Mouse (Mus musculus) hindbrain, embryonic 15.5 days (tissue): ENCODE measurements around the gene Cxcl10. TPM values are rescaled to one million over a fixed set of nuclear protein-coding genes. Genes with fewer than 3 reads are reported as not detected.
A peak's percentile ranks its signal among the peaks of the same experiment; 100 is the strongest.

ENCODE experiments used
- ATAC-seq: fragments of 200-750 bp; cut with Nextera tagmentation; 2 replicates; pipeline ENCODE4 v1.8.0; 2017; ENCODE audit warnings: low read depth, moderate number of reproducible peaks, moderate TSS enrichment; ENCODE audit not compliant: low FRiP score
- H3K27ac ChIP-seq: fragments of 300-500 bp; sonication (generic); replicated peaks from 2 replicates; pipeline ENCODE4 v1.5.1; 2015; ENCODE audit warnings: mild to moderate bottlenecking, inconsistent platforms
- H3K27me3 ChIP-seq: fragments of 300-500 bp; sonication (generic); 2 replicates; pipeline ENCODE4 v1.6.1; 2015; ENCODE audit warnings: control low read depth, inconsistent platforms
- H3K36me3 ChIP-seq: fragments of 300-500 bp; sonication (generic); 2 replicates; pipeline ENCODE4 v1.6.1; 2015; ENCODE audit warnings: control low read depth, inconsistent platforms
- H3K4me1 ChIP-seq: fragments of 300-500 bp; sonication (generic); replicated peaks from 2 replicates; pipeline ENCODE4 v1.6.1; 2015; ENCODE audit warnings: control low read depth, inconsistent platforms
- H3K4me2 ChIP-seq: fragments of 300-500 bp; sonication (generic); 2 replicates; pipeline ENCODE4 v1.6.1; 2015; ENCODE audit warnings: moderate library complexity, mild to moderate bottlenecking, inconsistent platforms
- H3K4me3 ChIP-seq: fragments of 300-500 bp; sonication (generic); 2 replicates; pipeline ENCODE4 v1.5.1; 2015; ENCODE audit warnings: mild to moderate bottlenecking, inconsistent platforms
- H3K9ac ChIP-seq: fragments of 300-500 bp; sonication (generic); 2 replicates; pipeline ENCODE4 v1.6.1; 2015; ENCODE audit warnings: inconsistent platforms
- H3K9me3 ChIP-seq: fragments of 300-500 bp; sonication (generic); 2 replicates; pipeline ENCODE4 v1.6.1; 2016; ENCODE audit warnings: control low read depth, inconsistent platforms
- WGBS: fragments of 180-500 bp; shearing (Covaris S2); methylation state at CpG from one replicate; pipeline ENCODE4 v1.1.7; 2015; 5-methylcytosine and 5-hydroxymethylcytosine counted together
- polyA plus RNA-seq: library from polyadenylated mRNA; unstranded; fragments of >200 nt; fragmentation: Nextera tagmentation; extraction: Ambion mirVana; gene quantifications from 2 replicates; pipeline ENCODE4 v1.2.1, GENCODE M21; 2015

Gene Cxcl10
- polyA plus RNA-seq, 1 experiment from 2014 or later, result 0.36 TPM

DNA sequence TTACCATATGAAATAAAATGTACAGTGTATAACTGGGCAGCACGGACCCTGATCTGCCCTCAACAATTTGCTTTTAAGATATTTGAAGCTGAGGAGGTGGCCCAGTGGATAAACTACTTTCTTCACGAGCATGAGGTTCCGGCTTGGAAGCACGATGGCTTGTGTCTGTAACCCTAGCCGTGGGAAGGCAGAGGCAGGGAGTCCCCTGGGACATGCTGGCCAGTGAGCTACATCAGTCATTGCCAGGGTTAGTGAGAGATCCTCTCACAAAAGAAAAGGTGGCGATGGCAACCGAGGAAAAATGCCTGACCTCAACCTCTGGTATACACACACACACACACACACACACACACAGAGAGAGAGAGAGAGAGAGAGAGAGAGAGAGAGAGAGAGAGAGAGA lies 35.1 kb upstream of the Cxcl10 start:
- Histone ChIP-seq H3K9me3 (no peaks in the 10 kb centered on the region), H3K4me2 (no peak overlapping the region), H3K27ac (no peak overlapping the region), H3K9ac (no peak overlapping the region), H3K4me1 (no peaks in the 10 kb centered on the region), H3K27me3 (0 out of 2 replicates have a peak, but pooled peaks cover 3% of the 10 kb centered on the region), H3K4me3 (no peak overlapping the region), H3K36me3 (no peaks in the 10 kb centered on the region)
- ATAC-seq, result no peak
- 38% methylated on average over 7 of the region's 7 CpGs for WGBS

DNA sequence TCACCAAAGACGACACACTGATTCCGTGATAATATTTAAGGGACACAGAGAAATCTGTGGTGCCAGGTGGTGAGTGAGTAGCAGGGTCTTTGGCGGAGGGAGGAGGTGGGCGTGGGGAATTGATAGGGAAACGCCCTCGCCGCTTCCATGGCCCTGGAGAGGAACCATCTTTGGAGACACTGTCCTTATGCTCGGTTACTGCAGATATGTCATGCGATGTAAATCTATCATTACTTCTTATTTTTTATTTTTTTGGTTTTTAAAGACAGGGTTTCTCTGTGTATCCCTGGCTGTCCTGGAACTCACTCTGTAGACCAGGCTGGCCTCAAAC lies 33.6 kb upstream of the Cxcl10 start:
- H3K27ac ChIP-seq, result no peak overlapping the region
- H3K4me1 ChIP-seq, result no peaks in the 10 kb centered on the region
- ATAC-seq, result no peak; the same call in 1 of the 2 replicates
- H3K4me2 ChIP-seq, result no peak overlapping the region
- WGBS, result 61% methylated on average over 9 of the region's 9 CpGs
- no peak overlapping the region for H3K9ac ChIP-seq
- no peak overlapping the region for H3K4me3 ChIP-seq
- 0 out of 2 replicates have a peak, but pooled peaks cover 3% of the 10 kb centered on the region for H3K27me3 ChIP-seq
- no peaks in the 10 kb centered on the region for H3K9me3 ChIP-seq
- H3K36me3 ChIP-seq, result no peaks in the 10 kb centered on the region

DNA sequence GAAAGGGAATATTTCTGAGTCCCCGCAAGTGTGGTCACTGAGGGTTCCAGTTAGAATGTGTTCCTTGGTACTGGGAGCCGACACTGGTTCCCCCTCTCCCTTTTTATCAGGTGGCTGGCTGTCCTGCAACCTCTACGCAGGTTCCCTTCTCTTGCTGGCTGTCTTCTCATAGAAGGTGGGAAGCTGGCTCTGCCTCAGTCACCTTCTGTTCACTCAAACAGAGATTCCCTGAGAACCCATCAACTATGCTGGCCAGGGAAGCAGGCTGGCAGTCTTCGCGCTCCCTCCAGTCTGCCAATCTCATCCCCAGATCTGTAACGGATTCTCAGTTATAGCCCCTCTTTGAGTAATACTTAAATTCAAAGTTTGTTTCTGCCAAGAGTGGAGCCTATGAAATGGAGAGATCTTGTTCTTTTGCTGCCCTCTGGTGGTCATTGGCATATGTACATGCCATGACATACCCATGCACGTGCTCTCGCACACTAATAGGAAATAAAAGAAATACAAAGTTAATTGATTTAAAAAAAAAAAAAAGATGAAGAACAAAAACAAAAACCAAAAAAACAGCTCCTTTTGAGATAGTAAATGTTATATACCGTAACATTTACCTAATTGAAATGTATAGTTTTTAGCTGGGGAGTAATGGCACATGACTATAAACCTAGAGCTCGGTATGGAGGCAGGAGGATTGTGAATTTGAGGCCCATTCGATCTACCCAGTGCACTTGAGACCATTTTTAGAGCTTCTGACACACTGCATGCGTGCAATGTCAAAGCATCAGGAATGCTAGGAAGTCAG lies 33.1 kb upstream of the Cxcl10 start:
- Histone ChIP-seq H3K4me1 (no peaks in the 10 kb centered on the region), H3K27ac (no peak overlapping the region), H3K4me3 (no peak overlapping the region), H3K9ac (no peak overlapping the region), H3K36me3 (no peaks in the 10 kb centered on the region), H3K4me2 (no peak overlapping the region), H3K27me3 (0 out of 2 replicates have a peak, but pooled peaks cover 3% of the 10 kb centered on the region), H3K9me3 (no peaks in the 10 kb centered on the region)
- ATAC-seq, result peak; percentile 91
- 39% methylated on average over 12 of the region's 12 CpGs for WGBS

DNA sequence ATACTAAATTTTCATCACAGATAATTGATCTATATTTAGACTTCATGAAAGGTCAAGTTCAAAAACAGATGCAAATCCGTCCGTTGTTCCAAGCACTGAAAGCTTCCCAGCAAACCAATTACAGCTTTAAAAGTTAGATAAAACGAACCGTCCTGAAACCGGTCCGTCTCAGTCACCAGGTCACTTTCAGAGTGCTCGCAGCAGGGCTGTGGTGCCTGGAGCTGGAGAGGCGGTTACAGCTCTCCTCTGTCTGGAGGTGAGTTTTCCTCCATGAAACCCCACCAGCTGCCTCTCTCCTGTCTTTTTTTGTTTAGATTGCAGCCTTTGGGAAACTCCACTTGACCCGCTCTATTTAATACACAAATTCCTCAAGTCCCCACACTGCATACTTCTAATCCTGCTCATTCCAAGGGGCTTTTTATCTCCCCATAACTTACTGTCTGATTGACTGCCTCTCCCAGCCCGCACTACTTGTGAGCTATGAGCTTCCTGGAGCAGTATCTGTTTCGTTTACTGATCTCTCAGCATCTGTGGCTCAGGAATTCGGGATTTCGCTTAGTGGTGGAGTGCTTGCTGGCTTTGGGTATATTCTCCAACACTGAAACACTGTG lies 28.2 kb upstream of the Cxcl10 start:
- no peak overlapping the region for H3K9ac ChIP-seq
- WGBS, result 59% methylated on average over 13 of the region's 13 CpGs
- H3K4me3 ChIP-seq, result no peak overlapping the region
- no peaks in the 10 kb centered on the region for H3K36me3 ChIP-seq
- ATAC-seq, result no peak
- no peak overlapping the region for H3K4me2 ChIP-seq
- no peaks in the 10 kb centered on the region for H3K27me3 ChIP-seq
- H3K27ac ChIP-seq, result no peak overlapping the region
- H3K9me3 ChIP-seq, result no peaks in the 10 kb centered on the region
- no peaks in the 10 kb centered on the region for H3K4me1 ChIP-seq

DNA sequence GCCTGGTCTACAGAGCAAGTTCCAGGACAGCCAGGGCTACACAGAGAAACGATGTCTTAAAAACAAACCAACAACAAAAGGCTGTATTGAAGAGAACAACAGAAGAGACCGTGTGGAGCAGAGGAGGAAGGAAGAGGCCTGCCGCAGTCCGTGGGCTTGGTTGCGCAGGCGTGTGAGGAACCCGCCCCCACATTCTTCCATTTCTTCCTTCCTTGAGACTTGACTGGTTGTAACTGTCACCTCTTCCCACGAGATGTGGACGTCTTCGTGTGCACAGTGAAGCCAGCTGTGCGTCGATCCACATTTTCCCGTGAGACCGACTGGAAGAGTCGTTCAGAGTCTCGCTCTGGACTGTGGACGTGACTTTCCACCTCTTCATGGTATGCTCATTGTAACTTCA lies 26.7 kb upstream of the Cxcl10 start:
- H3K27ac ChIP-seq, result no peak overlapping the region
- no peaks in the 10 kb centered on the region for H3K36me3 ChIP-seq
- no peaks in the 10 kb centered on the region for H3K9me3 ChIP-seq
- H3K4me2 ChIP-seq, result no peak overlapping the region
- H3K9ac ChIP-seq, result no peak overlapping the region
- no peaks in the 10 kb centered on the region for H3K27me3 ChIP-seq
- H3K4me1 ChIP-seq, result no peaks in the 10 kb centered on the region
- H3K4me3 ChIP-seq, result no peak overlapping the region
- no peak for ATAC-seq
- whole genome bisulfite sequencing, result 83% methylated on average over 17 of the region's 17 CpGs

DNA sequence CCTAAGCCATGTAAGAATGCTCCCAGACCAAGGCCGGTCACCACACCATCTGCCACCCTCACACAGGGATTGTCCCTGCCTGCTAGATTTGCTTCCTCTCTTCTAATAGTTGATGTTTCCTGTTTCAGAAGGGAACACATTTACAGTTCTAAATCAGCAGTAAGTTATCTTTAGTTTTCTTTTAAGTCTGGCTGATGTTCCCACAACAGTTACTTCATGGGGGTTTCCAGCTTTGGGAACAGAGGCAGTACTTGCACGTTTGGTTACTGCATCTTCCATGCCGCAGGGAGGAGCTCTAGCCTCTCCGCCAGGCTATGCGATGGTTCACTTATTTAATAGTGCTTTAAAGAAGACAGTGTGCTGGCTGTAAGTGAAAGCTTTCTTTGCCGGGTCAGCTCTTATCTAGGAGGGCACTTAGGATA lies 26.0 kb upstream of the Cxcl10 start:
- H3K9me3 ChIP-seq, result no peaks in the 10 kb centered on the region
- H3K36me3 ChIP-seq, result no peaks in the 10 kb centered on the region
- no peak overlapping the region for H3K9ac ChIP-seq
- ATAC-seq, result no peak
- 61% methylated on average over 6 of the region's 6 CpGs for WGBS
- H3K27me3 ChIP-seq, result no peaks in the 10 kb centered on the region
- no peaks in the 10 kb centered on the region for H3K4me1 ChIP-seq
- H3K4me3 ChIP-seq, result no peak overlapping the region
- no peak overlapping the region for H3K27ac ChIP-seq
- H3K4me2 ChIP-seq, result no peak overlapping the region

DNA sequence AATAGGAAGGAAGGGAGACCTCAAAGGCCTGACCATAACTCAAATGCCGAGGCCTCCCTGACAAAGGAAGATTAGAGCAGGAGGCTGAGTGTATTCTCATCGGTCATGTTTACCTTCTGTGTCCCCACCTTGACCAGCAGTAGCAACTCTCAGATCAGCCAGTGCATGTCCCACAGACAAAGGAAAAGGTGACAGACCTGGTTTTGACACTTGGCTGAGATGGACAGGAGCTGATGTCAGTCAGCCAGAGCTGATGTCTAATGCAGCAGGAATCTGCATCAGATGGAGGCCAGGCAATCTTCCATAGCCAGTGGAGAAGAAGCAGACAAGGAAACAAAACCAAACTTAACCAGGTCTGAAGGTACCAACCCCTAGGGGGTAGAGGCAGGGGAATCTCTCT lies 23.9 kb upstream of the Cxcl10 start:
- 92% methylated on average over 2 of the region's 2 CpGs for WGBS
- no peak overlapping the region for H3K27ac ChIP-seq

DNA sequence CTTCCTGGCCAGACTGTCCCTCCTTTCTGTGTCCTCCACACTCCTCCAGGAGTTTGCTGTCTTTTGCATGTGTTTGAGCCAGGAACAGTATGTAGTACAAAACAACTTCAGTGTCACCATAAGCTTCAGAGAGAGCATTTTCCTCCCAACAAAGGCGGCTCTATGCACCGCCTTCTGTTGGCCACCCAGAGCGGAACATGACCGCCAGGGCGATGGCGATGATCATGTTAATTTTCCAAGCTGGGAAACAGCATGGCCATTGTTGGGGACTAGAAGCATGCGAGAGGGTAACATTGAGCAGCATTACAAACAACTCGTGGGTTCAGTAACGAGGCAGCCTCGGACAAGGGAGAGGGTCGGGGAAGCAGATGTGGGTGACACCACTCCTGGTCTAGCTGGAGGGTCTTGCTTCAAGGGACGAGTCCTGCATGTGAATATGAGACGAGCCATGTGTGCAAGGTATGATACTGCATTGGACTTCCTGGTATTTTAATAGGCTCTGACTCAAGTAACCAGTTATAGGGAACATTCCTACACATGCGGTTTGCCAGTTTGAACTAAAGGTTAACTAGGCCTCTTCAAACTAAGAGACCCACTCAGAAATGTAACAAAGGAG lies 22.8 kb upstream of the Cxcl10 start:
- Histone ChIP-seq H3K4me3 (no peak overlapping the region), H3K27me3 (no peaks in the 10 kb centered on the region), H3K9me3 (no peaks in the 10 kb centered on the region), H3K36me3 (no peaks in the 10 kb centered on the region), H3K4me1 (0 out of 2 replicates have a peak, but pooled peaks cover 5% of the 10 kb centered on the region), H3K9ac (no peak overlapping the region), H3K4me2 (no peak overlapping the region), H3K27ac (no peak overlapping the region)
- ATAC-seq, result peak; percentile 58; the same call in 1 of the 2 replicates
- 63% methylated on average over 14 of the region's 14 CpGs for WGBS

More for the DNA sequence above, 23.9 kb upstream of the Cxcl10 start:
- ATAC-seq, result no peak
- 0 out of 2 replicates have a peak, but pooled peaks cover 5% of the 10 kb centered on the region for H3K4me1 ChIP-seq
- H3K9me3 ChIP-seq, result no peaks in the 10 kb centered on the region
- H3K9ac ChIP-seq, result no peak overlapping the region
- no peak overlapping the region for H3K4me2 ChIP-seq
- H3K4me3 ChIP-seq, result no peak overlapping the region
- no peaks in the 10 kb centered on the region for H3K36me3 ChIP-seq
- H3K27me3 ChIP-seq, result no peaks in the 10 kb centered on the region

DNA sequence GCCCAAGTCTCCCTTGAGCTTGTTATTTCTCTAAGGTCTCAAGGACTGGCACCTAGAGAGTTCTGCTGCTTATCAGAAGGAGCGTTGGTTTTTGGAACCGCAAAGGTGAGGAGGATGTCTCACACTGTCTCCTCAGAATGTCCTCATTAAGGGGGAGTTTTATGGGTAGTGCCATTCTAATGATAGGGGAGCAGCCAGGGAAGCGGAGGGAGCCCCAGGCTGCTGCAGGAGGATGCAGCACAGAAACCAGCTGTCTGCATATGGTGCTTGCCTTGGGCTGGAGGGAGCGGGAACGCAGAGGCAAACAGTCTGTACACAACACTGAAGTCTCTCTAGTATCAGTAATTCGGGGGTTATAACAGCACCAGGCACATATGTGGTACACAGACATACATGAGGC lies 22.2 kb upstream of the Cxcl10 start:
- no peaks in the 10 kb centered on the region for H3K9me3 ChIP-seq
- no peak for ATAC-seq
- H3K27ac ChIP-seq, result no peak overlapping the region
- H3K9ac ChIP-seq, result no peak overlapping the region
- no peaks in the 10 kb centered on the region for H3K27me3 ChIP-seq
- no peaks in the 10 kb centered on the region for H3K36me3 ChIP-seq
- H3K4me1 ChIP-seq, result 0 out of 2 replicates have a peak, but pooled peaks cover 5% of the 10 kb centered on the region
- no peak overlapping the region for H3K4me2 ChIP-seq
- WGBS, result 69% methylated on average over 6 of the region's 6 CpGs
- H3K4me3 ChIP-seq, result no peak overlapping the region

DNA sequence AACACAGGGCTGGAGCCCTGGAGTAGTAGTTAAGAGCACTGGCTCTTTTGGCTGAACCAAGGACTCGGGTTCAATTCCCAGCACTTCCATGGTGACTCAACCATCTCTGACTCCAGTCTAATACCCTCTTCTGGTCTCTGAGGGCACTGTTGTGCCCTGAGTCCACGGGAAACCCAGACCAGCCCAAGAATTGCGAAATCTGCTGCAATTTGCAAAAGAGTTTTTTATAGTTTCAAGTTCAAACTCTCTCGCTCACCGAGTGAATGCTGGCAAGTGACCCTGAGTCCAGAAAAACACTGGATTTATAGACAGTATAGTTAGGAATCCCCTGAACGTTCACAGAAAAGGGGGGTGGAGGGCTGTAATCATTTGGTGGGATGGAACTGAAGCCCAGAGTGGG lies 21.7 kb upstream of the Cxcl10 start:
- WGBS, result 85% methylated on average over 6 of the region's 6 CpGs
- no peak for ATAC-seq
- no peaks in the 10 kb centered on the region for H3K9me3 ChIP-seq

DNA sequence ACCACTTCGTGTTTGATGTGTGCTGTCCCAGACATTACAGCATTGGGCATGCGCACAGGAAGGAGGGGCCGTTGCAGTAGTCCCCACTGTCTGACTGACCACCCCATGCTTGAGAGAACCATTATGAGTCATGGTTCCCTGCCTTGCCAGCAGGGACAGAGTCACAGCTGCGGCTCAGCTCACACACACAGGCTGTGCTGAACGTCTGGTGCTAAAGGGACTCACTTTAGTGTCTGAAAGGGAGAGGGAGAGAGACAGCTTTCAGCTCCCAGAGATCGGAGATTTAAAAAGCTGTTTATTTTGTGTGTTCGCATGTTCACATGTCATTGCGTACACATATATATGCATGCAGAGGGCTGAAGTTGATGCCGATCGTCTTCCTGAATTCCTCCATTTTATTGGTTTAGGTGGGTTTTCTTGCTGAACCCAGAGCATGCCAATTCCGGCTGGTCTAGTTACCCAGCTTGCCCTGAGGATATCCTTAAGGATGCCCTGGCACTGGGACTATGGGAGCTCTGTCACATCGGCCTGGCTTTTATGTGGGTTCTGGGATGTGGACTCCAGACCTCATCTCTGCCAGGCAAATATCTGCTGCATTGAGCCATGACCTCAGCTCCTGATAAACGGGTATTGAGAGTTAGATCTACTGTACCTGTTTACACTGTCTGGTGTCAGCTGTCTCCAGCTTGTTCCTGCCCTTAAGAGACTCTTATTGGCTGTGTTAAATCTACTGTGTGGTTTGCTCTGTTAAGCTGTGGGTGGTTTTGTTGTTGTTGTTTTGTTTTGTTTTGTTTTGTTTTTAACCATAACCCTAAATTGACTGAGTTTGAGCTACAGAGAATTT lies 20.7 kb upstream of the Cxcl10 start:
- Histone ChIP-seq H3K4me2 (no peak overlapping the region), H3K9me3 (no peaks in the 10 kb centered on the region), H3K4me1 (0 out of 2 replicates have a peak, but pooled peaks cover 5% of the 10 kb centered on the region), H3K27ac (peak overlapping the region; percentile 11; the same call in 1 of the 2 replicates), H3K27me3 (no peaks in the 10 kb centered on the region), H3K9ac (no peak overlapping the region), H3K36me3 (no peaks in the 10 kb centered on the region), H3K4me3 (no peak overlapping the region)
- ATAC-seq, result peak; percentile 88; the same call in 1 of the 2 replicates
- 57% methylated on average over 13 of the region's 13 CpGs for WGBS

More for the DNA sequence above, 21.7 kb upstream of the Cxcl10 start:
- H3K4me2 ChIP-seq, result no peak overlapping the region
- no peaks in the 10 kb centered on the region for H3K36me3 ChIP-seq
- H3K27me3 ChIP-seq, result no peaks in the 10 kb centered on the region
- H3K4me3 ChIP-seq, result no peak overlapping the region
- no peak overlapping the region for H3K9ac ChIP-seq
- H3K27ac ChIP-seq, result no peak overlapping the region
- 0 out of 2 replicates have a peak, but pooled peaks cover 5% of the 10 kb centered on the region for H3K4me1 ChIP-seq
